Mouse (Mus musculus) naive thymus-derived CD4-positive, alpha-beta T cell, adult 2 months (primary cell): Measurements from ENCODE around the gene Gstp2.
"Not testable (repeated sequence)": the region's sequence is repeated elsewhere in the genome, so short reads cannot be mapped to it uniquely, and the experiment has no call there.

Experiments used
- DNase-seq: peaks from one replicate; pipeline ENCODE4 v3.0.0-alpha.2; 2011; ENCODE audit warnings: low read depth

Gene Gstp2

GRCm38 (mm10) chr19:4070311-4070710, 24.5 kb upstream of the Gstp2 start:
- no peak for DNase-seq

GRCm38 (mm10) chr19:4068717-4069410, 23.0 kb upstream of the Gstp2 start:
- no peak for DNase-seq

GRCm38 (mm10) chr19:4068242-4068641, 22.4 kb upstream of the Gstp2 start:
- DNase-seq: not testable (repeated sequence)

DNA sequence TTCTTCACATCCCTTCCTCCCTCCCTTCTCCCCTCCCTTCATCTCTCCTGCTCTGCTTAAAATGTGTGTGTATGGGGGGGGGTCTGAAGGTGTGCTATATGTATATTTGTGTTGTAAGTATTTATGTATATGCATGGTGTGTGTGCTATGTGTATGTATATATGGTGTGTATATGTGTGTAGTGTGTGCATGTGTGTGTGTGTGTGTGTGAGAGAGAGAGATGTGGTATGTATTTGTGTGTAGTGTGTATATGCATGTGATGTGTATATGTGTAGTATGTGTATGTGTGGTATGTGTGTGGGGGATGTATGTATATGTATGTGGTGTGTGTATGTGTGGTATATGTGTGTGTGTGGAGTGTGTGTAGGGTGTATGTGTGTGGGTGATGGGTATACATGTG, 21.1 kb upstream of the Gstp2 start:
- DNase-seq: peak; percentile 52

- DNase-seq: peak; percentile 78
Observed at GRCm38 (mm10) chr19:4066280-4066679, 20.5 kb upstream of the Gstp2 start.

- not testable (repeated sequence) for DNase-seq
Observed at GRCm38 (mm10) chr19:4064501-4064900, 18.7 kb upstream of the Gstp2 start.

GRCm38 (mm10) chr19:4063357-4063756, 17.5 kb upstream of the Gstp2 start:
- DNase-seq: not testable (repeated sequence)

DNA sequence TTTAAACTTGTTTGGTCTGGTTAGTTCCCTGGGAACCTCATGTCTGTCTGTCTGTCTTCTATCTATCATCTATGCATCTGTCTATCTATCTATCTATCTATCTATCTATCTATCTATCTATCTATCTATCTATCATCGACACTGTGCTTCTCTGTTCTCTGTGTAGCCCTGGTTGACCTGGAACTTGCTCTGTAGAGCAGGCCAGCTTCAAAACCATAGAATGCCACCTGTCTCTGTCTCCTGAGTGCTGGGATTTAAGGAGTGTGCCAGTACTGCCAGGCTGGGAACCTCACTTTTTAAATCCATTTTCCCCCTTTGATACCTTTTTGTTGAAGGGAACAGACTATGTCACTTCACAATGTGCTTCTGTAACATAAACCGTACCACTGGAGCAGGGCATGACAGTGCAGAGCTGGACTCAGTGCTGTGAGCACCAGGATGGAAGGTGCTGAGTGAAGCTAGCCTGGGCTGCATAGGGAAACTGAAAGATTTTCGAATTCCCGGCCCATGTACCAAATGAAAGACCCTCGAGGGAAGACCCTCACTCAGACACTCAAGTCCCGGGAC, 15.2 kb upstream of the Gstp2 start:
- DNase-seq: peak; percentile 69

GRCm38 (mm10) chr19:4060044-4060898, 14.4 kb upstream of the Gstp2 start:
- DNase-seq: peak; percentile 70

GRCm38 (mm10) chr19:4059069-4059740, 13.4 kb upstream of the Gstp2 start, which contains the start of gene Gstp3:
Gstp3 (minus strand) TSS chr19:4059569.
- peak; percentile 88 for DNase-seq

GRCm38 (mm10) chr19:4058581-4058980, 12.8 kb upstream of the Gstp2 start:
- no peak for DNase-seq

GRCm38 (mm10) chr19:4057962-4058361, 12.1 kb upstream of the Gstp2 start:
- no peak for DNase-seq

DNA sequence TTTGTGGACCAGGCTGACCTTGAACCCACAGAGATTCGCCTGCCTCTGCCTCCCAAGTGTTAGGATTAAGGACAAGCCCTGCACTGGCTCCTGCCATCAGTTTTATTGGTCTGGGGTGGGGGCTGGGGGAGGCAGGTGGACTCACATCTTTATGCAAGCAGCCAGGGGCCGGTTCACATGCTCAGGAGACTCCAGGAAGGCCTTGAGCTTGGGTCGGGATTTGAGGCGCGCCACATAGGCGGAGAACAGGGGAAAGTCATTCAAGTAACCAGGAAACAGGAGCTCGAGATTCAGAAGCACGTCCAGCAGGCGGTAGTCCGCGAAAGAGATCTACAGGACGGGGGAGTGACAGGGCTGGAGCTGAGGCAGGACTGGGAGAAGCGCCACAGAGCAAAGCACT, 11.6 kb upstream of the Gstp2 start:
- DNase-seq: no peak

DNA sequence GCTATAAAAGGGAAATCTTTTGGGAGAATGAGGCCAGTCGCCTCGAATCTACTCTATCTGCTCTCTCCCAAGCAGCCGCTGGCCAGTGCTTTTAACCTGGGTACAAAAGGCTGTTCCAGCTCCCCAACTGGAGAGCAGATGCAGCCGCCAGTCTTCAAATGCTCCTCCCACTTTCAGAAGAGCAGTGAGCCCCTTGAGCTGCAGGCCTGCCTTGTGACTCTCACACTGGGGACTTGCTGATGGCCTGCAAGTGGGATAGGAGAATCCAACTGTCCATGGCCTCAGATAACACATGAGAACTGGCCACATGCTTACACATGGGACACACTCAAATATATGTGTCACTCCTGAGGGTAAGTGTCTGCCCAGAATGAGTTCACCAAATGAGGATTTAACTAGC, 10.9 kb upstream of the Gstp2 start:
- no peak for DNase-seq

DNA sequence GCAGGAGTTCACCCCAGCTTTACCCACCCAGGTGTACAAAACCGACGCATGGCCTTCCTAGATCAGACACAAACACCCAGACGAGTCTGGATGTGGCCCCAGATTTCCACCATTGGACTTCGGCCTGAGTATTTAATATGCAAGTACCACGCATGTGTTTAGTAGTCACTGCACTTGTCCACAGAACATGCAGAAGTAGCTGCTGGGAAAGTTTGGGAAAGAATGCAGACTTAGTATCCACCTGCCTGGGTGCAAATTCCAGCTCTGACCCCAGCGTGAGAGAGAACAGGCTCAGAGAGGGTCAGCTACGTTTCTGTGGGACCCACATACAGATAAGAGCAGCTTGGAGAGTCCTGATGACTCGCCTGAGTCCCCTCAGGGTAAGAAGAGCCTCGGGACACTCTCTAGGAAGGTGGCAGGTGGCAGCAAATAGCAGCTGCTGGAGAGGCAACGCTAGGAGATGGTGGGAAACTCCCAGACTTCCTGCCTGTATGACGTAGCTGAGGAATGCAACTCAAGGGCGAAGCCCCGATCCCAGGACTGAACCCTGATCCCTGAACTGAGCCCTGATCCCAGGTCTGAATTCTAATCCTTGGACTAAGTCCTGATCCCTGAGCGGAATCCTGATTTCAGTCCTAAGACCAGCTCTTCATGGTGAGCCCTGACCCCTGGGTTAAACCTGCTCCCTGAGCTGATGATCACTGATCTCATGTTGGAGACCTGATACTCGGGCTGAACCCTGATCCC, 10.3 kb upstream of the Gstp2 start:
- DNase-seq: no peak

GRCm38 (mm10) chr19:4055216-4055946, 9.6 kb upstream of the Gstp2 start:
- no peak for DNase-seq

GRCm38 (mm10) chr19:4054613-4055012, 8.8 kb upstream of the Gstp2 start:
- DNase-seq: no peak

DNA sequence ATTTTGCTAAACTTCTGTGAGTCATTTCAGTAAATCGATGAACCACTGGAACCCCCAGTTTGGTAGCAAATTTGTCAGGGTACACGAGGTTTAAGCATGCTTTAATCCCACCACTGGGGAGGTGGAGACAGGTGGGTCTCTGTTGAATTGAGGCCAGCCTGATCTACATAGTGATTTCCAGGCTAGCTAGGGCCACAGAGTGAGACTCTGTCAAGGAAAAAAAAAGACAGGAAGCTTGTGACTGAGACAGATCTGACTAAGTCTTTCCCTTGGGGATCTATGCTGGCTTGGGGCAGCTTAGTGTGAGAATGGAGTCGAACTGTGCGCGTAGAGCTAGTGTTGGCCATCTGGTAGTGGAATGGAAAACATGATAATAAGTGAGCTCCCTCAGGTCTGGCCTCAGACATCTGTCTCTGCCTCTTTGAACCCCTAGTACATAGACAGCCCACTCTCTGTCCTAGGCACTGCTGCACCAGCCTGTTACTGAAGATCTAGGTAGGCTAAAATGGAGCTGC, 6.8 kb upstream of the Gstp2 start:
- no peak for DNase-seq

GRCm38 (mm10) chr19:4051741-4052515, 6.1 kb upstream of the Gstp2 start:
- peak; percentile 85 for DNase-seq

DNA sequence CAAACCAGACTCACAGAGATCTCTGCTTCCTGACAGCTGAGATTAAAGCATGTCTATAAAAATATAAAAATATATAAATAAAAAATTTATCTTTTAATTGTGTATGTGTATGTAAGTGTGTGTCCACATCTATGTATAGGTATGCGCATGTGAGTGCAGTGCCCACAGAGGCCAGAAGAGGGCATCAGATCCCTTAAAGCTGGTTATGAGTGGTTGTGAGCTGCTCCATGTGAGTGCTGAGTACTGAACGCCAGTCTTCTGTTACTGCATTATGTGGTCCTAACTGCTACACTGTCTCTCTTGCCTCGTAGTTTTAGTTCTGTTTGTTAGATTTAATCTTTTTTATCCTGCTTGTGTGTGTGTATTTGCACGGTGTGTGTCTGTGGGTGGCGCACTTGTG, 5.2 kb upstream of the Gstp2 start:
- peak; percentile 40 for DNase-seq
